Mouse (Mus musculus) myocyte (in vitro differentiated cells): ENCODE data around the gene Dnajc1. TPM values are rescaled to one million over a fixed set of nuclear protein-coding genes. Genes with fewer than 3 reads are reported as not detected.

Source experiments
- H3K27me3 ChIP-seq: one replicate; pipeline ENCODE4 v1.6.1; 2011; ENCODE audit not compliant: control insufficient read depth, insufficient read depth, insufficient read length
- H3K36me3 ChIP-seq: one replicate; pipeline ENCODE4 v1.6.1; 2011; ENCODE audit not compliant: control insufficient read depth, insufficient read depth
- H3K4me2 ChIP-seq: one replicate; pipeline ENCODE4 v1.6.1; 2011; ENCODE audit warnings: low read depth, control low read depth
- H3K4me3 ChIP-seq: one replicate; pipeline ENCODE4 v1.5.1; 2011; ENCODE audit warnings: mild to moderate bottlenecking, control low read depth, moderate library complexity
- H3K79me2 ChIP-seq: one replicate; pipeline ENCODE4 v1.6.1; 2011; ENCODE audit not compliant: control insufficient read depth, insufficient read depth
- H3ac ChIP-seq: one replicate; pipeline ENCODE4 v1.6.1; 2011; ENCODE audit not compliant: control insufficient read depth, insufficient read length
- CEBPB ChIP-seq: IDR thresholded peaks from 2 replicates; pipeline ENCODE4 v1.6.1; 2011; ENCODE audit warnings: mild to moderate bottlenecking, moderate library complexity; ENCODE audit not compliant: poor library complexity, insufficient read depth, severe bottlenecking
- E2F4 ChIP-seq: IDR thresholded peaks from one replicate; pipeline ENCODE4 v1.6.1; 2011; ENCODE audit warnings: mild to moderate bottlenecking, control low read depth, moderate library complexity; ENCODE audit not compliant: insufficient read depth
- MAX ChIP-seq: IDR thresholded peaks from one replicate; pipeline ENCODE4 v1.6.1; 2011; ENCODE audit warnings: low read depth, mild to moderate bottlenecking, control low read depth
- MYOD1 ChIP-seq, 3 experiments: IDR thresholded peaks; one replicate each; pipeline ENCODE4 v1.6.1; 2011; ENCODE audit warnings: control low read depth in 2 of 3, low read depth in 2 of 3, mild to moderate bottlenecking in 2 of 3, moderate library complexity in 1 of 3; ENCODE audit not compliant: insufficient read length in 2 of 3, control insufficient read depth in 1 of 3
- MYOG ChIP-seq, 3 experiments: IDR thresholded peaks; one replicate each; pipeline ENCODE4 v1.6.1; 2011; ENCODE audit warnings: control low read depth in 2 of 3, low read depth in 2 of 3, mild to moderate bottlenecking in 2 of 3; ENCODE audit not compliant: insufficient read length in 2 of 3, control insufficient read depth in 1 of 3, insufficient read depth in 1 of 3
- POLR2A ChIP-seq: IDR thresholded peaks from one replicate; pipeline ENCODE4 v1.6.1; 2011; ENCODE audit warnings: low read depth, mild to moderate bottlenecking, control low read depth, moderate library complexity; ENCODE audit not compliant: insufficient read length
- POLR2AphosphoS2 ChIP-seq: IDR thresholded peaks from one replicate; pipeline ENCODE4 v1.6.1; 2011; ENCODE audit warnings: low read depth, control low read depth; ENCODE audit not compliant: insufficient read length
- REST ChIP-seq: IDR thresholded peaks from one replicate; pipeline ENCODE4 v1.6.1; 2011; ENCODE audit warnings: mild to moderate bottlenecking, control low read depth, moderate library complexity; ENCODE audit not compliant: insufficient read depth, insufficient read length
- SRF ChIP-seq: IDR thresholded peaks from one replicate; pipeline ENCODE4 v1.6.1; 2011; ENCODE audit warnings: low read depth; ENCODE audit not compliant: control insufficient read depth, insufficient read length
- TCF12 ChIP-seq: IDR thresholded peaks from one replicate; pipeline ENCODE4 v1.6.1; 2011; ENCODE audit warnings: mild to moderate bottlenecking, control low read depth; ENCODE audit not compliant: poor library complexity, insufficient read depth, severe bottlenecking
- TCF3 ChIP-seq: IDR thresholded peaks from one replicate; pipeline ENCODE4 v1.6.1; 2011; ENCODE audit warnings: low read depth, control low read depth; ENCODE audit not compliant: insufficient read length
- USF1 ChIP-seq: IDR thresholded peaks from one replicate; pipeline ENCODE4 v1.6.1; 2011; ENCODE audit warnings: low read depth, mild to moderate bottlenecking, control low read depth, moderate library complexity
- polyA plus RNA-seq: library from polyadenylated mRNA; unstranded; fragments of >200 nt; fragmentation: generic; extraction: Trizol; gene quantifications from one replicate; pipeline ENCODE4 v1.2.1, GENCODE M21; 2012; ENCODE audit warnings: missing spikeins

The Dnajc1 gene
- polyA plus RNA-seq, 1 experiment: 9.3 TPM

GRCm38 (mm10) chr2:18159426-18159825 is 233.2 kb downstream of the Dnajc1 start:
- TF ChIP-seq USF1: no peak
- no peak for TF ChIP-seq MAX
- TF ChIP-seq POLR2A: no peak
- TF ChIP-seq POLR2AphosphoS2: no peak
- no peak for TF ChIP-seq SRF
- no peak for TF ChIP-seq REST
- no peak for TF ChIP-seq MYOD1 (IDR thresholded peaks at IDR 0.05; ENCODE audit: control insufficient read depth in 1 of 3, insufficient read length in 2 of 3, low read depth in 2 of 3)
- TF ChIP-seq TCF12: no peak
- TF ChIP-seq MYOG (IDR thresholded peaks at IDR 0.05; ENCODE audit: control insufficient read depth in 1 of 3, insufficient read depth in 1 of 3, insufficient read length in 2 of 3, low read depth in 2 of 3): no peak
- peaks cover 31% of the 10 kb centered on the region for H3K36me3 ChIP-seq

GRCm38 (mm10) chr2:18156131-18156530 is 236.5 kb downstream of the Dnajc1 start:
- peaks cover 10% of the 10 kb centered on the region for H3K36me3 ChIP-seq
- peaks cover 18% of the 10 kb centered on the region for H3K79me2 ChIP-seq
- H3K4me2 ChIP-seq: no peak overlapping the region
- H3K27me3 ChIP-seq: no peaks in the 10 kb centered on the region
- H3K4me3 ChIP-seq: no peak overlapping the region
- TF ChIP-seq REST (no peak), TCF3 (no peak), E2F4 (no peak), MAX (no peak), TCF12 (no peak), SRF (no peak), CEBPB (no peak), MYOD1 (IDR thresholded peaks at IDR 0.05; ENCODE audit: control insufficient read depth in 1 of 3, insufficient read length in 2 of 3, low read depth in 2 of 3) (no peak), POLR2AphosphoS2 (no peak), POLR2A (no peak), USF1 (no peak), MYOG (IDR thresholded peaks at IDR 0.05; ENCODE audit: control insufficient read depth in 1 of 3, insufficient read depth in 1 of 3, insufficient read length in 2 of 3, low read depth in 2 of 3) (no peak)
- H3ac ChIP-seq: no peak overlapping the region

More at GRCm38 (mm10) chr2:18159426-18159825, 233.2 kb downstream of the Dnajc1 start:
- Histone ChIP-seq H3K27me3 (no peaks in the 10 kb centered on the region), H3K4me2 (no peak overlapping the region), H3ac (no peak overlapping the region), H3K4me3 (no peak overlapping the region), H3K79me2 (peaks cover 5% of the 10 kb centered on the region)
